Mouse (Mus musculus) kidney, adult 8-10 months (tissue): ENCODE measurements around the gene Tnfrsf18.

Source experiments
- DNase-seq, 2 experiments: peaks; one replicate each; pipeline ENCODE4 v3.0.0; 2022

Gene Tnfrsf18

DNA sequence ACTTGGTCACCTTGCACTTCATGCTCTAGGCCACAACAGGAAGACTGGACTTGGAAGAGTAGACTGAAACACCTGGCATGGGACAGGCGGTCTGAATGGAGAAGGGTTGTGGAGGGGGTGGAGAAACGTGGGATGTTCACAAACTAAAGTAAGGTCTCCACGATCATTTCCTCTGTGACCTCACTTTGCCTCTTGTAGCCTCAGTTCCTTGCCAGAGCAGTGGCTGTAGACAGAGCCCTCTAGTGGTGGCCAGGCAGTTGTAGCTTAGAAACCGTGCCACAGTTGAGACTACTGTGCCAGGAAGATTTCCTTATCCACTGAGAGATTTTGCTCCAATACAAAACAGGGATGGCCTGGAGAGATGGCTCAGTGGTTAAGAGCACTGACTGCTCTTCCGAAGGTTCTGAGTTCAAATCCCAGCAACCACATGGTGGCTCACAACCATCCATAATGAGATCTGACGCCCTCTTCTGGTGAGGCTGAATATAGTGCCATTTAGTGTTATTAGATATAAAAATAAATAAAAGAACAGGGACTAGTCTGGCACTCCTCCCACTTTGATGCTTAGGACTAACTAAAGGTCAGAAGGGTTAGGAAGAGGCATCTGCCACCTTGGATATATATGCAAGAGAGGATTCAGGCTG is 7.6 kb downstream of the Tnfrsf18 start:
- no peak for DNase-seq

DNA sequence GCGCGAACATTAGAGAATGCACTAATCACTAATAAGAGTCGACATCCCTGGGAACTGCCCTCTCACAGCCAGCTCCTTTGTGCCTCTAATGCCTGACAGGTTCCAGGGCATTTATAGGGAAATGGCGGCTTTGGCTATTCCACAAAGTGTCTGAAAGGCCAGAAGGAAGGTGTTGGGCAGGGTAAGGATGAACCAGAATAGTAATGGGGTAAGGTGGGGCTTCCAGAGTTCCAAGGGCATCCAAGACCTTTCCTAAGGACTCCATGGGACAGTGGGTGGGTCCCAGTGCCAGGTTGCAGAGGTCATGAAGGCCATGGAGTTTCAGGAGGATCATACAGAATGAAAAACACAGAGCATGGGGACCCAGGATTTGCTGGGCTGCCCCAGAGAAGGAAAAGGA is 8.3 kb downstream of the Tnfrsf18 start:
- DNase-seq: no peak

DNA sequence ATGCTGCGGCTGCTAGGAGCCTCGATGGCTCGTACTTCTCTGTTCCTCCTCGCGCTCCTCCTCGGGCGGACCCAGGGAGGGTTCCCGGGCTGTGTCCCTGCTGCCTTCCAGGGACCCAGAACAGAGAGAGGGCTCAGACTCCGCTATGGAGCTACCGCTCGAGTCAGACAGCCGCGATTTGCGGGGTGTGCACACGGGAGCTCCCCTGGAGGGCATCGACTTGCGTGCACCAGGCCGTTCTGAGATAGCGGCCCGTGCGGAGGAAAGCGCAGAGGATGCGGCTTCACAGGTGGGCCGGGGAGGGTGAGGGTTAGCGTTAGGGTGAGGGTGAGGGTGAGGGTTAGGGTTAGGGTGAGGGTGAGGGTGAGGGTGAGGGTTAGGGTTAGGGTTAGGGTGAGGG is 8.9 kb downstream of the Tnfrsf18 start:
- no peak for DNase-seq

DNA sequence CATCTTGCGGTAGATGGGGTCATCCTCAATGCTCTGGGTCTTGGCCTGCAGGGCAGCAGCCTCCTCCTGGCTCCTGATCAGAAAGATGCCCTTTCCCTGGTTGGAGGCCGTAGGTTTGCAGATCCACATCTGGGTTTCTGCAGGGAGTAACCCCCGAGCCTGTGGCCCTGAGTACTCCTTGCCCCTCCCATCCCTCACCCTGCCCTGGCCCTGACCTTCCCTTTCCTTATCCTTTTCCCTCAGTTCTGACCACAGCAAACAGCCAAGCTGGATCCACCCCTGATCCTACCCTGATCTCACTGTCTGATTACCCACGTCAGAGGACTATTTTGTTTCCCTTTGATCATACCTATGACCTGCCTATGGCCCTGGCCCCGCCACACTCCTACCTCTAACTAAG is 18.8 kb downstream of the Tnfrsf18 start:
- no peak for DNase-seq

DNA sequence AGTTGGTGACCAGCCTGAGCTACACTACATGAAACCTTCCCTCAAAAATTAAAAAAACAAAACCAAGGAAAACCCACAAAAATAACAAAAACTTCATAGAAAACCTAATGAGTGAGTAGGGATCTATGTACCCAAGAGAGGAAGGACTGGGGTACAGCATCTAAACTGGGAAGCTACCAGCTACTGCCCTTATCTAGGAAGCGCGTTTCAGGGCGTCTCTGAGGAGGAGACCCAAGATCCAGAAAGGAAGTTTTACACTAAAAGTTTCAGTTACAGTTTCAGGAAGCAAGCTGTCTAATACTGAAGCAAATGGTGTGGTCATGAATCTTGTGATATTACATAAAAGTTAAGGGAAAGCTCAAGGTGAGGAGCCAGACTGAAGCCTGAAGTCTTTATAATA is 23.8 kb downstream of the Tnfrsf18 start:
- no peak for DNase-seq

DNA sequence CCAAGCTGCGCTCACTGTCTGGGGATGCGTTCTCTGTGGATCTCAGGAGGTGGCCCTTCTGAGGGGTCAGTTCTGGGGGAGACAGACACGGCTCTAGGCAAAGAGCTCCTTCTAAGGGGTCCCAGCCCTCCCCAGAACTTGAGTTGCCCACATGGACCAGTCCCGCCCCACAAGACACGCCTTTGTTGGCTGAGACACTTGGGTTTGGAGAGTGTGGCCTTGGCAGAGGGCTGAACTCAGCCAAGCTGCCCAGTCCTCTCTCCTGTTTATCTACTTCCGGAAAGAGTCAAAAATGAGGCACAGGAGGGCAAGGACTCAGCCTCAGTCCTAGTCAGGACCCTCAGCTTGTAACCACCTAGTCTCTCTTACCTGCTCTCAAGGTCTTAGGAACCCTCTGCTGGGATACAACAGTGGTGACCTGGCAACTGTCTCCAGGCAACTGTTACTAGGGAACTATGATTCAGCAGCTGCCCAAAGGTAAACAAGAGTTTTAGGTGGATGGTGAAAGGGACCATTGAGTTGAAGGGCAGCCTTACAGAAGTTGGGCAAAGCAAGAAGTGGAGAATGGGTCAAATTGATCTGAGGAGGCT is 24.5 kb downstream of the Tnfrsf18 start:
- no peak for DNase-seq

DNA sequence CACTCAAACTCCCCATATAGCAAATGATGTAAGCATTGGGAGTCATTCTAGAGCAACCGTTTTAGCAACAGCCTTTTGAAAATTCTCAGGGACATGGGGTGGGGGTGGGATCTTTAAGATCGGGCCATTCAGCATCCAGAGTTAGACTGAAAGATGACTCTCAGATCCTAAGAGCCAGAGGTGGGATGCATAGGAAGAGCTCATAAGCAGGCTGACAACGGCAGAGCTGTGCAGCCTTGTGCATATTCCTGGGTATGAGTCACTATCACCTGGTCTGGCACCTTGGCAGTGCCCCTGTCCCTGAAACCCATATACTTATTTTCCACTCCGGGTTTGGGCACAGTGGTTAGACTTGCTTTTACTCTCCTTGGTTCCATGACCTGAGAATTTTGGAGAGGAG is 27.1 kb downstream of the Tnfrsf18 start:
- no peak for DNase-seq

DNA sequence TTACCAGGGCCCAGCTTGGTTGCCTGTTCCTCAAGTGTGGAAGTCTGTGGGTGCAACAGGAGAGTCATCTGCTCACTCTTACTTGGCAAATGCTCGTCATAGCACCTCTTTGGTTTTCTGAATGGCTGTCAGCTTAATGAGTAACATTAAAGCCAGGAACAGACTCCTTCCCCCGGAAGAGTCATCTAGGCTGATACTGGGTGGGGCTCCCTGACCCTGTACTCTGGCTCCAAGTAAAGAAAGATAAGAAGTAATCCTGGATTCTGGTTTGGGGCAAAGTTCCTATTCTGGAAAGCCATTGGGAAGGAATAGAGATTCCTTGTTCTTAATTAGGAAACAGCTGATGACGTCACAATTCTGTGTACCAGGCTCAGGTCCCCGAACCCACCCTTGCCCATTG is 28.2 kb downstream of the Tnfrsf18 start:
- no peak for DNase-seq

DNA sequence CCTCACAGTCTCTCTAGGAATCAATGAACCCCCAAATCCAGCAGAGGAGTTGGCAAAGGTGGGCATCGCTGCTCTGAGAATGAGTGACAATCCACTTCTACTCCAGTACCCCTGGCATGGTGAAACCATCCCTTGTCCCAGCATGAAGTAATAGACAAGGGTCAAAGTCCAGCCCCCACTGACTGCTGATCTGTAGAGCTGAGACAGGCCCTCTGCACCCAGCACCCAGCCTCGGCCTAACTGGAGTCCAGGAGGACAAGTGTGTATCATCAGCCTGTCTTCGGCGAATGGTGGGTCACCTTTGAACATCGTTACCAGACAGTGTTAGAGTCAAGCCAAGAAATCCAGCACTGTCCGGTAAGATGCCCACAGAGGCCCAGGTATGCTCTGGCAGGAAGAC is 28.6 kb downstream of the Tnfrsf18 start:
- DNase-seq: peak; percentile 73 to 74

DNA sequence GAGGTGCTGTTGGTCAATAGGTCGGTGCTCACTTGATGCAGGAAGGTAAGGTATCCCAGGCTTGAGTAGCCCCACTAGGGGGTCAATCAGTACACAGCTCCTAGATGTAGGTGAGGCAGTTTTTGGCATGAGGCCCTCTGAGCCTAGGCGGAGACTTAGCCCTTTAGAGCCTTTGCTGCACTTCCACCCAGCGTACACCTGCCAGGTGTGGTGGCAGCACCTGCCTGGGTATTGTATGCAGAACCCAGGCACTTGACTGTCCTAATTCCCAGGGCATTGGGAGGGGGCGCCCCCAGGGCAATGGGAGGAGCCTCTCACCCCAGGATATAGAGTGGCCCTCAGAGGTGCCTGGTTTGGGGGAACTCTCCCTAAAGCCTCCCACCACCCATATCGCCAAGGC is 29.2 kb downstream of the Tnfrsf18 start:
- no peak for DNase-seq

DNA sequence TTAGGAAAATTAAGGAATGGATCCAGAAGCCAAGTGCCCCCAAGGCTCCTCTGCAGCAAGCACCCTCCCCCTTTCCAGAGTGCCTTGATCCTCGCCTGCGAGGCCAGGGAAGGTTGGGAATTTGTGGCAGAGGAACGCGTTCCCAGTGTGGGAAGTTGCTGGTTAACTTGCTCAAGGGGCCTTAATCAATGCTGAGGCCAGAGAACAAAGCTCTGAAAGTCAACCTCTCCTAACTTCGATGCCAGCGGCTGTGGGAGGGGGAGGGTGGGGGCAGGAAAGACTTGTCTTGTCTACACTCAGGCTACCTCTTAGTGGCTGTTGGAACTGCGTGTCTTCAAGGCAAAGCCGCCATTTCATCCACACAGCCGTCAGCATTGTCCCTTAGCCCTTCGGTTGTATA is 31.7 kb downstream of the Tnfrsf18 start:
- DNase-seq: no peak

DNA sequence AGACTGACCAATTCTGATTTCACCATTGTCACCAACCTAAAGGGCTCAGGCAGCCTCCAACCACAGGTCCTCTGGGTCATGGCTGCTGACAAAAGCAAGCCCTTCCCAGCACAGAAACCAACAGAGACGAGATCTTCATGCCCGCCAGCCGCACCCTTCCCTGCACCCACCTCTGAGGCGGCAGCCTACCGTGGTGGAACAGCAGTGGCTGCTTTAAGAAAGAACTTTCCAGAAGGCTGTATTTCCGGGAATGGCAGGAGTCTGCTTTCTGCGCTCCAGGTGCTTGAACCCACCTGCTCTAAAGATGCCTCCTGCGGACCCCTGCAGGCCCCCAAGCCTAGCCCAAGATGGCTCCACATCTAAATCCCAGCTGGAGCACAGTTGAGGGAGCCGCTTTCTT is 32.9 kb downstream of the Tnfrsf18 start:
- DNase-seq: no peak

DNA sequence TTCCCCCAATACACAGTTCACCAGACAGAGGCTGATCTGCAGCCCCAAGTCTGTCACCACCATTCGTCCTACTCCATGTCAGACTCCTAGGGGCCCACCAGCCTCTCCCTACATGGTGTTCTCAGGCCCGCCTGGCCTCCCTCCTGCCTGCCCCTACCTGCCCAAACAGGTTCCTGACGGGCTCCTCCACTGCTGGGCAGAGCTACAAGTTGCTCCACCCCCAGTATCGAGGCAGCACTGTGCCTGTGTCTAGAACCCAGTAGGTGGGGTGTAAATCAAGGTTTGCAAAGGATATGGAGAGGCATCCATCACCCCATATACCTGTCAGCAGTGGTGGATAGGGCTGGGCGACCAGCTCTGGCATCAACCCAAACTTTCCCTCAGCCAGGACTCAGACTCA is 33.3 kb downstream of the Tnfrsf18 start, which contains the start of gene Ttll10:
Gene Ttll10, minus strand, starts transcription at position 154 of the 400 bp plus-strand sequence.
- DNase-seq: peak; percentile 61 to 79

DNA sequence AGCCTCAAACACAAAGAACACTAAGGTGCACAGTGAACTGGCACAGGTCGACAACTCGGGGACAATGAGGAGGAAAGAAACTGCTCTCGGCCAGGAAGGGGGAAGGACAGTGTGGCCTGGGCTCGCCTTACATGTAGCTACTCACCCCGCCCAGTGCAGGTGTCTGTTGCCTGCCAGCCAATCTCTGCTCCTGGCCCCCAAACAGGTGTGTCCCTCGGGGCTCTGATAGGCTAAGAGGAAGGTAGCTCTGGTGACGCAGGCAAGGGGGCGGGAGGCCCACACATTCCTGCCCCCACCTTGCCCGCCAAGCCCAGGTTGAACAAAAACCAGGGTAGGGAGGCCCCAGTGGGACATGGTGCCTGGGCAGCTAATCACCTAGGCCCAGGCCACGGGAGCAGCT is 33.7 kb downstream of the Tnfrsf18 start:
- DNase-seq: peak; percentile 94 to 97

DNA sequence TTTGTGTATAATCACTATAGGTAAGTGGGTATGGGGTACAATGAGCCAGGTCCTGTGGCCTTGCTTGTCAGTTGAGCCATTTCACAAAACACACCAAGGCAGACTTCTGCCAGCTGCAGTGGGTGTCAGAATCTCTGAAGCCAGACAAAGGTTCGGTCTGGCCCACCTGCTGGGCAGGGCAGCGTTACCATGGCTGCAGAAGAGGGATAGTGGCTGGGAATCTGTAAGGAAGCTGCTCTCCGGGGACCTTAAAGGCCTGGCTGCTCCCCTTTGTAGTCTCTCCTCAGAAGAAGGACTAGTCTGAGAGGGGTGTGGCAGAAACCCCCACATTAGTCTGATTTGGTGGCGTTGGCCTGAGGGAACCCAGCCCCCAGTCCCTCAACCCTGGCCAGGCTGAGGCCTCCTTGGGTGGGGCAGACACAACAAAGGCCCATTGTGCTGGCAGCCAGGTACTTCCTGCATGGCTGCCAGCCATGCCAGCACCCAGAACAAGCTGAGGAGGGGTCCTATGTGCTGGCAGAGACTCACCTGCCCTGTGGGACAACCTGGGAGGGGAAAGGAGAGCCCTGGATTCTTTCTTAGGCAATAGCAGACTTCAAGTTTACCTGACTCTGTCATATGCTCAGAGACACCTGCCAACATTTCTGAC is 38.0 kb downstream of the Tnfrsf18 start:
- DNase-seq: no peak

DNA sequence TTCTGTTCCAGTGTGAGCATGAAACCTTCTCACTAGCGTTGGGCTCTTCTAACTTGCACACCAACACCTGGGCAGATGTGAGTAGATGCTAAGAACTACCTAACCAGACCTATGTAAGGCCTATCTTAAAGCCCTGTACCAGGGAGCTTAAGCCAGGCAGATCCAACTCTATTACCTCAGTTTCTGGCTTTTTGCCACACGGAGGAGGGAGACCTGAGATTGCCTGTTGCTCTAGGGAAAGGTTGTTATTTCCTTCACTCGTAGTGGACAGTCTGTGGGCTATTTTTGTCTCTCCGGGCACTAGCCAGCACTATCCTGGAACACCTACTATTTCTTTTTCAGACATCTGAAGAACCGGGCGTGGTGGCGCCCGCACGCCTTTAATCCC is 38.5 kb downstream of the Tnfrsf18 start:
- DNase-seq: no peak

DNA sequence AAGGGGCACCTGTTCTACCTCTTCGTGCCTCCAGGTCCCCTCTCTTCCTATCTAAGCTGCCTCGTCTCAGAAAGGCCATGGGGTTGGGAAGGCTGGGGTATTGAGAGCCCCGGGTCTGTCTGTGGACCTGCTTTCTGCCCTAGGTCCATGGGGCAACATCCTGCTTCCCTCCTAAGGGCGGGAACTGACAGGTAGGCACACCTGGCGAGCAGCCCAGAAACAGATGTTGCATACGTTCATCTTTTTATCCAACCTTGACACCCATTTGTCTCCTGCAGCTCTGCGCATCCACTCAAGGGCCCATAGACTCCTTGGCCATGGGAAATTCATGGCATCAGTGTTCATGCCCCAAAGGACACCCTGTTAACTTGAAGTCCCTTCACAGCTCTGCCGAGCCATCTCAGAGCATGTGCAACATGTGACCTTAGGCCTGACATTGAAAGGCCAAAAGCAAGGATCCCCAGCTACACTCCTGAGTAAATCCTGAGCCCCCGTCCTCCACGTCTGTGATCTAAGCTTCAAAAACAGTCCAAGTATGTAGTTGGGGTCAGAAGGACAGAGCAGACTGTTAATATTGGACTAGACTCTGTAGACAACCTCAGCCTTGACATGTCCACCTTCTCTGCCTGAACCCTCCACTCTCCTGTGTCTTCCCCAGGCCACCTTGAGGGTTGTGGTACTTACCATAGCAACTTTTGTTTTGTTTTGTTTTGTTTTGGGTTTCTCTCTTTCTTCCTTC is 39.4 kb downstream of the Tnfrsf18 start:
- peak in 1 of 2 experiments; percentile 56 for DNase-seq

DNA sequence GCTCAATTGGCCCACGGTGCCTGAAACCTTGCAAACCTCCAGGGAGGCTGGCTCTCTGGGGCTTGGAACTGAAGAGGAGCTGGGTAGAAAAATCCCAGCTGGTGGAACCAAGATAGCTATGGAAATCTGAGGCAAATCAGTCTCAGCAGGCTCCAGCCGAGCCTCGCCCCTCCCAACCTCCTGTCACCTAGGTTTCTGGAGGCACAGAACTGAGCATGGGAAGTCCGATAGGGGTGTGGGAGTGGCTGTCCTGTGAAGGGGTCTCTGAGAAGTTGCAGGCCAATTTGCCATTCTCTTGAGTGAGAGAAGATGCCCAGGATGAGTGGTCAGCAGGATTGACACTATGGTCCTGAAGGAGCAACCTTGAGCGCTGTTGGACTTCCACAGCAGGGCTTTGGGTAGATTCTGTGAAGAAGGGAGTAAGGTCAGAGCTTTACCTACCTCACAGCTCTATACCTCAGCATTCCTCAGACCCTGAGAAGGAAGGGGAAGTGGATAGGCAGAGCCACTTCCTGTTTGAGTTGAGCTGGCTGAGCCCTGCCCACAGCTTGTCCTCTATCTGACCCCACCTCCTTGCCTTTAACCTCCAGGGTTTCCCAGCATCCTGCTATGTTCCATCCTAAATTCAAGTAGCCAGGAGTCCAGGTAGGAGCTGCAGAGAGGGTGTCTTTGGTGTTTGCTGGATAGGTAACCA is 41.4 kb downstream of the Tnfrsf18 start:
- DNase-seq: no peak

DNA sequence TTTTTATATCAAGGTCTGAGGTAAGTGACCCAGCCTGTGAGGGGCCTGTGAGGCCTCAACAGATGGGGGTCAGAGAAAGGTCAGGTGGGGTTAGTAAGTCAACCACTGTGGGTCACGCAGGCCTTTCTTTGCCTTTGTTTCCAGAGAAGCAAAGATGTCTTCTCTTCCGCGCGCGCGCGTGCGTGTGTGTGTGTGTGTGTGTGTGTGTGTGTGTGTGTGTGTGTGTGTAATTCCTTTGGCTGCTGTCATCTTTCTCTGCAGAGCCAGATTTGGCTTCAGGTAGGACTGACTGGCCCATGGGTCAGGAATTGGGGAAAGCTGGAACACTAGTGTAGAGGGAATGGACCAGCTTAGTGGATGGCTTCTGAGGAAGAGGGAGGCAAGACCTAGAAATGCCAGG is 43.7 kb downstream of the Tnfrsf18 start:
- DNase-seq: no peak

DNA sequence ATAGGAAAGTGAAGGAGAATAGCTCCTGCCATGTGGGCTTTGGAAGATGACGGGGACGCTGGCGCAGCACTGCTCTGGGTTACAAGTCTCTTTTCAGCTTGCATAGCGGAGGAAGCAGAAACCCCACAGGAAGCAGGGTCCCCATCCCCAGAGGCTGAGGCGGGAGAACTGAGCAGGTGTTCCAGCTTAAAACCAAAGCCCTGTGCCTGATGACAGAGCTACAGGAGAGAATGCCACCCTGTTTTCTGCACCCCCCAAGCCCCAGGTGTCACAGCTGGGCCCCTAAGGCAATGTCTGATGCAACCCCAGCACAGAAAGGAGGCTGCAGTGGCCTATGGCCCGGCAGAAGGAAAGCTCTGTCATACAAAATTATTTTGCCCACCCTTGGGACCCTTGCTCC is 44.3 kb downstream of the Tnfrsf18 start:
- no peak for DNase-seq

DNA sequence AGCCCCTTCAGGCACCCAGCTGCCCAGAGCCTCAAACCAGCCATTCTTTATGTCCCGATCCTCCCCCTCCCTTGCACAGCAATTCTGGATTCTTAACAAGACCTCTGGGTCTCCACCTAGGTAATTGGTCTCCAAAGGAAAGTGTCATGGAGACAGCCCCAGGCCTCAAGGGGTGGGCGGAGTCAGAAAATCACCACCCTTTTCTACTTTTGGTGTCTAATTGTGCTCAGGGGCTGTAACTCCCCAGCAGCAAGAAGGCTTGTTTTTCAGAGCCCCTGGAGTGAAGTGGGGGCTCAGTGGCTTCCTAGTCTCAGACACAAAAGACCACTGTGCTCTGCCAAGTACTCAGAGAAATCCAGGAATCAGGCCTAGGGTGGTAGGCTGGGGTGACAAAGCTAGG is 44.8 kb downstream of the Tnfrsf18 start:
- DNase-seq: no peak

DNA sequence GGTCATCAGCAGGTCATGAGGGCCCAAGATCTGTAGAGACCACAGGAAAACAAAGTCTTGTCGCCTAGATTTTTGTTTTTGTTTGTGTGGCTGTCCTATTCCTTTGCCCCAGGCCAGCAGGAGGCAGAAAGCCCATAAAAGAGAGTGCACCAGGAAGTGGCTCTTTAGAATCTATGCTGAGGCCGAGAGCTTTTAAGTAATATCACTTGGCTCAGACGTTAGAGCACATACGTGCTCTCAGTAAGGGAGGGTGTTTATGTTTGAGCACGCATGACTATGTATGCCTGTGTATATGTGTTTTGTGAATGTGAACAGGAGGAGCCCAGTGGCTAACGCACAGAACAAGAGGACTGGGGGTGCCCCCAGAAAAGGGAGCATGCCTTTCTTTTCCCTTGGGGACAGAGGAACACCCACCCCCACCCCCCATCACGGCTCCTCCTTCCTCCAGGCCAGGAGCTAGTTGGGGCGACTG is 51.0 kb downstream of the Tnfrsf18 start:
- no peak for DNase-seq
